Mouse (Mus musculus) lung, embryonic 15.5 days (tissue): ENCODE measurements around the gene Rapgef4. TPM values are rescaled to one million over a fixed set of nuclear protein-coding genes. Genes with fewer than 3 reads are reported as not detected.

Source experiments
- ATAC-seq: fragments of 200-750 bp; cut with Nextera tagmentation; 2 replicates; pipeline ENCODE4 v1.8.0; 2017; ENCODE audit warnings: moderate number of reproducible peaks, borderline replicate concordance; ENCODE audit not compliant: low FRiP score, low TSS enrichment; ENCODE audit errors: extremely low read depth
- H3K27ac ChIP-seq: fragments of 300-500 bp; sonication (generic); 2 replicates; pipeline ENCODE4 v1.5.1; 2015; ENCODE audit warnings: moderate library complexity, mild to moderate bottlenecking, inconsistent platforms
- H3K27me3 ChIP-seq: fragments of 300-500 bp; sonication (generic); 2 replicates; pipeline ENCODE4 v1.6.1; 2015; ENCODE audit warnings: inconsistent platforms
- H3K36me3 ChIP-seq: fragments of 300-500 bp; sonication (generic); 2 replicates; pipeline ENCODE4 v1.6.1; 2015; ENCODE audit warnings: inconsistent platforms
- H3K4me1 ChIP-seq: fragments of 300-500 bp; sonication (generic); 2 replicates; pipeline ENCODE4 v1.6.1; 2015; ENCODE audit warnings: inconsistent platforms
- H3K4me2 ChIP-seq: fragments of 300-500 bp; sonication (generic); 2 replicates; pipeline ENCODE4 v1.6.1; 2015; ENCODE audit warnings: inconsistent platforms, mild to moderate bottlenecking, moderate library complexity
- H3K4me3 ChIP-seq: fragments of 300-500 bp; sonication (generic); 2 replicates; pipeline ENCODE4 v1.5.1; 2015; ENCODE audit warnings: mild to moderate bottlenecking, inconsistent platforms
- H3K9ac ChIP-seq: fragments of 300-500 bp; sonication (generic); 2 replicates; pipeline ENCODE4 v1.6.1; 2015; ENCODE audit warnings: inconsistent platforms
- H3K9me3 ChIP-seq: fragments of 300-500 bp; sonication (generic); 2 replicates; pipeline ENCODE4 v1.6.1; 2016; ENCODE audit warnings: inconsistent platforms
- WGBS: fragments of 180-500 bp; shearing (Covaris S2); methylation state at CpG from one replicate; pipeline ENCODE4 v1.1.7; 2015; 5-methylcytosine and 5-hydroxymethylcytosine counted together
- polyA plus RNA-seq: library from polyadenylated mRNA; unstranded; fragments of >200 nt; fragmentation: Nextera tagmentation; extraction: Ambion mirVana; gene quantifications from 2 replicates; pipeline ENCODE4 v1.2.1, GENCODE M21; 2015

Rapgef4 gene
- polyA plus RNA-seq, 1 experiment from 2014 or later, result 5.0 TPM

DNA sequence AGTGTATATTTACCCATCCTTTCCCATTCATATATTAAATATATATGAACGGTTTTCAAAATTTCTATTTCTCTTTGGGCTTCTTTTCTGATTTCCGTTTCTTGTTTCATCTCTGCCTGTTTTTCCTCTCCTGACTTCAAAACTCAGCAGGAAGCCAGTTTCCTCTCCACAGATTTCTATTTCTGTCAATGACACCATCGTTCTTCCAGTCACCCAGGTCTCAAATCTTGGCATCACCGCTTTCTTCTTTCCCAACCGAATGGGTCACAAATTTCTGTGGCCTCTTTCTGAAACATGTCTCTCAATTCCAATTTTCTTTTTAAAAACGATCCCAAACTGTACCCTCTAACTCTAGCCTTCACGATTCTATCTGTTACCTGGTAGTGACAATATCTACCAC lies 303.6 kb downstream of the Rapgef4 start:
- H3K4me2 ChIP-seq, result no peak overlapping the region
- ATAC-seq, result no peak
- no peaks in the 10 kb centered on the region for H3K9me3 ChIP-seq
- no peak overlapping the region for H3K9ac ChIP-seq
- no peak overlapping the region for H3K27ac ChIP-seq
- no peak overlapping the region for H3K4me3 ChIP-seq
- H3K27me3 ChIP-seq, result no peaks in the 10 kb centered on the region
- peaks cover 22% of the 10 kb centered on the region for H3K4me1 ChIP-seq
- 59% methylated on average over 7 of the region's 7 CpGs for WGBS
- H3K36me3 ChIP-seq, result no peaks in the 10 kb centered on the region

DNA sequence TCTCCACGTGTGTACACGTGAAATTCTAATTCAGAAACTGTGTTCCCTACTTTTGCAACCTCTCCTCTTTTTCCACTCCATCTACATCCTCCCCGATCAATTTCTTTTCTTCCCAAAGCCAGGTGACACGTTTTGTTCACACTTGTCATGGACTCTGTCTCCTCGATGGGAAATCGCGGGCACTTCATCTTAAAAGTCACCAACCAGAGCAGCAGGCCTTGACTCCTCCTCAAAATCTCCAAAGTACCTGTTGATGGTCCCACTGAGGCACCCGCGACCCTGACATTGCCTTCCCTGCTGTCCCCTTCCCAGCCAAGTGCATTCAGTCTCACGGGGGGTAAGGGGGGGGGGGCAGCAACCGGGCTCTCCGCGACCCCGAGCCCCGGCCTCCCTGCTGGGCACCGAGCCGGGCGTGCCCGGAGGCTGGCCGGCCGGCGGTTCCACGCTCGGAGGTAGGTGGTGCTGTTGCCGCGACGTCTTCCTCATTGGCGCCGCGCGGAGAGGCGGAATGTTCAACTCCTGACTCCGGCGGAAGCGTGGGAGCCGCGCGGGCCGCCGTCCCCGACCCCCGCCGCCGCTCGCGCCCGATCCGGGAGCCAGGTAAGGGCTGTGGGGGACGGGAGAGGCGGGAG lies 304.3 kb downstream of the Rapgef4 start, which contains the start of gene Map3k20:
Gene Map3k20, plus strand, starts transcription at position 382 of the 632 bp plus-strand sequence.
- Histone ChIP-seq H3K4me1 (peaks cover 22% of the 10 kb centered on the region), H3K4me2 (peak within 1 kb of the TSS; percentile 66), H3K36me3 (no peaks in the 10 kb centered on the region), H3K27me3 (no peaks in the 10 kb centered on the region), H3K9ac (peak within 1 kb of the TSS; percentile 94), H3K27ac (peak within 1 kb of the TSS; percentile 82), H3K9me3 (no peaks in the 10 kb centered on the region), H3K4me3 (peak within 1 kb of the TSS; percentile 87)
- WGBS, result 2% methylated on average over 49 of the region's 50 CpGs
- ATAC-seq, result peak; percentile 82

- H3K9ac ChIP-seq, result peak overlapping the region; percentile 94
- ATAC-seq, result peak; percentile 67
- H3K4me3 ChIP-seq, result peak overlapping the region; percentile 87
- H3K9me3 ChIP-seq, result no peaks in the 10 kb centered on the region
- peaks cover 22% of the 10 kb centered on the region for H3K4me1 ChIP-seq
- H3K27ac ChIP-seq, result peak overlapping the region; percentile 82
- H3K36me3 ChIP-seq, result no peaks in the 10 kb centered on the region
- no peaks in the 10 kb centered on the region for H3K27me3 ChIP-seq
- under 1% methylated on average over 51 of the region's 60 CpGs for WGBS
- peak overlapping the region; percentile 66 for H3K4me2 ChIP-seq
Measured at GRCm38 (mm10) chr2:72285888-72286661, 305.0 kb downstream of the Rapgef4 start.

DNA sequence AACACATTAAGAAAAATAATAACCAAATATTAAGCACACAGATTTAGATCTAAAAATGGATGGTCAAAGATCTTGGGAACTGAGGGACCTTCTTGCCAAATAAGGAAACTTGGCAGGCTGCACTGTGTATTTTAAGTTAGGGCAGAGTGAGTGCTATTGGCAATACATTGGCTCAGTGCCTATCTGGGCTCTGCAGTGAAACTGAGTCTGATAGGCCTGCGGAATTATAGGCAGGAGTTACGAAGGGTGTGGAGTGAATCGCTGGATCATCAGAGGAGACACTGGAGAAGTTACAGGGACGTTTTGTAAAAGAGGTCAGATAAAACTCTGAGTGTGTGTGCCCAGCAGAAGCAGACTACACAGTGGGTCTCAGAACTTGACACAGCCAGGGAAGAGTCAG lies 306.1 kb downstream of the Rapgef4 start:
- H3K4me1 ChIP-seq, result peaks cover 22% of the 10 kb centered on the region
- no peaks in the 10 kb centered on the region for H3K9me3 ChIP-seq
- no peaks in the 10 kb centered on the region for H3K27me3 ChIP-seq
- H3K4me3 ChIP-seq, result peak overlapping the region; percentile 19; the same call in 1 of the 2 replicates
- no peak overlapping the region for H3K9ac ChIP-seq
- H3K27ac ChIP-seq, result peak overlapping the region; percentile 54
- no peaks in the 10 kb centered on the region for H3K36me3 ChIP-seq
- peak; percentile 56 for ATAC-seq
- H3K4me2 ChIP-seq, result peak overlapping the region; percentile 52
- 13% methylated on average over 4 of the region's 4 CpGs for whole genome bisulfite sequencing

DNA sequence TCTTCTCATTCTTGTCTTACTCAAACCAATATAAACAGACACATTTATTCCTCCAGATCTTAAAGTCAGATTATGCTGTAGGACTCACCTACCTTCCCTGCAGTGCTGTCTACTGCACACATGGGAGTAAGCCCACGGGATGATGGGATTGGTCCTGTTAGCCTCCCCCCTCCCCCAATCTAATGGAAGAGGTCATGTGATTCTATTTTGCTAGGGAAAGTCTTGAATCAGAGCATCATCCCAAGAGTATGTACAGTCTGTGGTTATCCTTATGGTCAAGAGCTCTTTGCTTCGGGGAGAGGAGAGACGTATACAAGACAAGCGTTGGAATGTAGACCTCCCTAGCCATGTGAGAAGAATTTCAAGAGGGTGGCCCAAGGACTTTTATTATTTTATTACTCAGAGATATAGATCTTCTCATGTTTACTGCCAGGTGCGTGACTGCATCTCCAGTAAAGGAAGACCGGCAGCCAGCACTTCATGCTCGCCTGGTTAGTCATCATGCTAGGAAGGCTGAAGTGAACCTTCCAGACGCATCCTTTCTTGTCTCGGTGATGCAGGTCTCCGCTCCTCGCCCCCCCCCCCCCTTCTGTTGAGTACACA lies 308.0 kb downstream of the Rapgef4 start:
- Histone ChIP-seq H3K4me3 (no peak overlapping the region), H3K36me3 (no peaks in the 10 kb centered on the region), H3K27ac (no peak overlapping the region), H3K27me3 (no peaks in the 10 kb centered on the region), H3K9ac (no peak overlapping the region), H3K4me1 (peaks cover 22% of the 10 kb centered on the region), H3K4me2 (no peak overlapping the region), H3K9me3 (no peaks in the 10 kb centered on the region)
- 61% methylated on average over 11 of the region's 11 CpGs for WGBS
- ATAC-seq, result no peak

- 74% methylated on average over 1 of the region's 1 CpGs for WGBS
- H3K4me2 ChIP-seq, result no peak overlapping the region
- H3K4me3 ChIP-seq, result no peak overlapping the region
- H3K9ac ChIP-seq, result no peak overlapping the region
- no peaks in the 10 kb centered on the region for H3K27me3 ChIP-seq
- peaks cover 22% of the 10 kb centered on the region for H3K4me1 ChIP-seq
- ATAC-seq, result no peak
- H3K36me3 ChIP-seq, result no peaks in the 10 kb centered on the region
- no peaks in the 10 kb centered on the region for H3K9me3 ChIP-seq
- no peak overlapping the region for H3K27ac ChIP-seq
Measured at GRCm38 (mm10) chr2:72291103-72291502, 310.1 kb downstream of the Rapgef4 start.

GRCm38 (mm10) chr2:72292573-72292972 lies 311.5 kb downstream of the Rapgef4 start:
- H3K36me3 ChIP-seq, result no peaks in the 10 kb centered on the region
- no peak overlapping the region for H3K4me3 ChIP-seq
- no peak overlapping the region for H3K9ac ChIP-seq
- no peaks in the 10 kb centered on the region for H3K27me3 ChIP-seq
- H3K4me2 ChIP-seq, result no peak overlapping the region
- H3K27ac ChIP-seq, result no peak overlapping the region
- no peaks in the 10 kb centered on the region for H3K9me3 ChIP-seq
- H3K4me1 ChIP-seq, result peaks cover 26% of the 10 kb centered on the region
- ATAC-seq, result no peak
- WGBS, result 79% methylated on average over 8 of the region's 8 CpGs

GRCm38 (mm10) chr2:72294994-72295393 lies 314.0 kb downstream of the Rapgef4 start:
- H3K27me3 ChIP-seq, result no peaks in the 10 kb centered on the region
- H3K4me1 ChIP-seq, result peaks cover 21% of the 10 kb centered on the region
- H3K27ac ChIP-seq, result no peak overlapping the region
- H3K4me3 ChIP-seq, result no peak overlapping the region
- no peak for ATAC-seq
- no peak overlapping the region for H3K4me2 ChIP-seq
- WGBS, result 84% methylated on average over 6 of the region's 6 CpGs
- no peaks in the 10 kb centered on the region for H3K9me3 ChIP-seq
- H3K36me3 ChIP-seq, result peaks cover 8% of the 10 kb centered on the region
- no peak overlapping the region for H3K9ac ChIP-seq

DNA sequence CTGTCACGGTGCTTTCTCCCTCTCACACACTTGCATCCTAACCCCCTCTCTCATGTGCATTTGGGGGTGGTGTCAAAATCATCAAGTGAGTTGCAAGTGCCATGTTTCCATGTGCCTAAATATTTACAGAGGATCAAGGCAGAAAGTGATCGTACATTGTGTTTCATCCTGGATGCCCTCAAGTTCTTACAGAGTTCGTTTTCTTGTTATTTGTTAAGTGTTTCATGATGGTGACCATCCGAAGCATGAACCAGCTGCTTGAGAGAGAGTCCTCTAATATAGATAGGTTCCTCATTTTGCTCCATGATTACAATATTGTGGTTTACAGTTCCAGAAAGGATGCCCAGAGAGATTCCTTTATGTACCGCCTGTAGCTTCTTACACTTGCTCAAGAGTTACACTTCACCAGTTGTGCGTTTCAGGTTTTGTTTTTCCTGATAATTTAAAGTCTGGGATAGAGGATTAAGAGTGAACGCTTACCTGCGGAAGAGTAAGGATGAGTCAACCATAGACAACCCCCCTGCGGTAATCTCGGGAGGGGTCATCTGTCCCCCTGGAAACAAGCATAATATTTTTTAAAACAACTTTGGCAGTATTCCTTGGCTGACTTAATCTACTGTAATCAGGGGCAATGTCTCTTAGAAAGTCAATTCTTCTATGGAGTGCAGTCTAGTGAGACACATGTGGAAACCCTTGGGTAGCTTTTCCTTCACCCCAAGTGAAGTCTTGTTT lies 316.1 kb downstream of the Rapgef4 start:
- 64% methylated on average over 10 of the region's 10 CpGs for WGBS
- H3K27ac ChIP-seq, result peak overlapping the region; percentile 86
- H3K9me3 ChIP-seq, result no peaks in the 10 kb centered on the region
- no peaks in the 10 kb centered on the region for H3K27me3 ChIP-seq
- no peak for ATAC-seq
- H3K4me3 ChIP-seq, result 0 out of 2 replicates have a peak overlapping the region, but pooled peaks have one; percentile 14
- H3K4me1 ChIP-seq, result peaks cover 25% of the 10 kb centered on the region
- 0 out of 2 replicates have a peak overlapping the region, but pooled peaks have one; percentile 37 for H3K9ac ChIP-seq
- peak overlapping the region; percentile 45 for H3K4me2 ChIP-seq
- H3K36me3 ChIP-seq, result peaks cover 11% of the 10 kb centered on the region

GRCm38 (mm10) chr2:72297716-72298082 lies 316.7 kb downstream of the Rapgef4 start:
- peaks cover 27% of the 10 kb centered on the region for H3K4me1 ChIP-seq
- peaks cover 11% of the 10 kb centered on the region for H3K36me3 ChIP-seq
- peak overlapping the region; percentile 45 for H3K4me2 ChIP-seq
- ATAC-seq, result peak; percentile 79
- H3K27me3 ChIP-seq, result no peaks in the 10 kb centered on the region
- H3K9me3 ChIP-seq, result no peaks in the 10 kb centered on the region
- peak overlapping the region; percentile 37; the same call in 1 of the 2 replicates for H3K9ac ChIP-seq
- 26% methylated on average over 10 of the region's 10 CpGs for WGBS
- H3K27ac ChIP-seq, result peak overlapping the region; percentile 86
- peak overlapping the region; percentile 14; the same call in 1 of the 2 replicates for H3K4me3 ChIP-seq

GRCm38 (mm10) chr2:72298406-72298805 lies 317.4 kb downstream of the Rapgef4 start:
- no peak for ATAC-seq
- Histone ChIP-seq H3K27me3 (no peaks in the 10 kb centered on the region), H3K27ac (peak overlapping the region; percentile 86; the same call in 1 of the 2 replicates), H3K36me3 (peaks cover 11% of the 10 kb centered on the region), H3K4me1 (peaks cover 31% of the 10 kb centered on the region), H3K4me3 (no peak overlapping the region), H3K9ac (no peak overlapping the region), H3K4me2 (peak overlapping the region; percentile 45), H3K9me3 (no peaks in the 10 kb centered on the region)
- 64% methylated on average over 4 of the region's 4 CpGs for WGBS
